ENCODE assay signal across 8 mouse cellular contexts in the genomic region with DNA sequence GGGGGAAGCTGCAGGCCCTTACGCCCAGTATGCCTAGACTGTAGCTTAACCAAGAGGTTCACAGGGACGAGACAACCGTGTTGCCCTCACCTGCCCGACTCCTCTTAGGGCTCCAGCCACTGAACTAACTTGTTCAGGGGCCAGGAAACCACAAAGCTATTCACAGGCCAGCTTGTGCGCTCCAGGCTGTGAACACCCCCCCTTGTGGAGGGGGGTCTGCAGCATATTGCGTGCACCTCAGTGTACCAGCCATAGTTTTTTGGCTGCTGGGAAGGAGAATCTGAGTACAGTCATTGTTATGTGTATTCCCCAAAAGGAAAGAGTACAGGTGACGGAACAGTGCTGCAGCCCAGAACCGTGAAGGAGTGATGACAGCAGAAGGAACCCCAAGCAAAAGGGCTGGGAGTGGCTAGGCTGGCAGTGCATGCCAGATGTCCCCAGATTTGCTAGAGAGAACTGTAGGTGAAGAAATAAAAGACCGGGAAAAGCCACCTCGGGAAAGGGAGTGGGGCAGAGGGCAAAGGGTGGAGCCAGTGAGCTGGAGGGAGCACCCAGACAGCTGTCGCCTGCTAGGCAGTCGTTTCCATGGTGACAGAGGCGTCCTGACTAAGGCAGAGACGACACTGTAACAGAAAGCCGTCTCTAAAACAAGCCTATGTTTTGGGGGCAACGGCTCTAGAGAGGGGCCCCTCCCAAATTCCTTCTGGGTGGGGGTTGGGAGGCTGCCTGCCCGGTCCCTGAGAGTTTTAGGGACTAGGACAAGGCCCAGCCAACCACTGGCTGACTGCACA. TPM values are rescaled to one million over a fixed set of nuclear protein-coding genes. Genes with fewer than 3 reads are reported as not detected.
A peak's percentile ranks its signal among the peaks of the same experiment; 100 is the strongest.
DNase-seq lines count a peak whose midpoint lies in the region; ATAC-seq and TF ChIP-seq lines count a peak whose summit lies in the region.

No protein-coding gene starts in this region.

- H3K4me2 ChIP-seq in embryonic facial prominence, embryonic 13.5 days, result no peak overlapping the region
- peak overlapping the region; percentile 24; the same call in 1 of the 2 replicates for H3K4me2 ChIP-seq in heart, postnatal 0 days (ENCODE audit: low read depth, low read length)
- peak overlapping the region; percentile 27 for H3K4me2 ChIP-seq in midbrain, embryonic 14.5 days (ENCODE audit: low read length)

- peak overlapping the region; percentile 49; the same call in 1 of the 2 replicates for H3K9ac ChIP-seq in embryonic facial prominence, embryonic 13.5 days
- no peak overlapping the region for H3K9ac ChIP-seq in heart, postnatal 0 days (replicated peaks; ENCODE audit: low read depth, low read length)
- 0 out of 2 replicates have a peak overlapping the region, but pooled peaks have one; percentile 36 for H3K9ac ChIP-seq in midbrain, embryonic 14.5 days (replicated peaks; ENCODE audit: low read length)

- 0 out of 2 replicates have a peak, but pooled peaks have one; percentile 26 for ATAC-seq in frontal cortex, adult (ENCODE audit: low TSS enrichment)
- no peak for ATAC-seq in embryonic facial prominence, embryonic 13.5 days (ENCODE audit: insufficient number of reproducible peaks, insufficient read depth, low FRiP score, low TSS enrichment, low read depth)
- no peak for ATAC-seq in heart, postnatal 0 days (ENCODE audit: insufficient read depth, low read depth)
- ATAC-seq in midbrain, embryonic 14.5 days (ENCODE audit: low FRiP score, low TSS enrichment), result no peak

- no peak for TF ChIP-seq EP300 in heart, postnatal 0 days (IDR thresholded peaks at IDR 0.05; ENCODE audit: low read depth)

- H3K27me3 ChIP-seq in embryonic facial prominence, embryonic 13.5 days, result peaks cover 57% of the 10 kb centered on the region
- H3K27me3 ChIP-seq in heart, postnatal 0 days (ENCODE audit: control insufficient read depth, insufficient read depth, low read length), result no peaks in the 10 kb centered on the region
- no peaks in the 10 kb centered on the region for H3K27me3 ChIP-seq in midbrain, embryonic 14.5 days (ENCODE audit: control insufficient read depth, insufficient read depth, low read length)

- peaks cover 42% of the 10 kb centered on the region for H3K4me1 ChIP-seq in embryonic facial prominence, embryonic 13.5 days
- peaks cover 29% of the 10 kb centered on the region for H3K4me1 ChIP-seq in heart, postnatal 0 days (ENCODE audit: control insufficient read depth, insufficient read depth)
- H3K4me1 ChIP-seq in midbrain, embryonic 14.5 days (ENCODE audit: control insufficient read depth, insufficient read depth, low read length), result peaks cover 37% of the 10 kb centered on the region

- no peak for TF ChIP-seq CTCF in heart, postnatal 0 days (IDR thresholded peaks at IDR 0.05; ENCODE audit: low read depth)

- 24% methylated on average over 17 of the region's 17 CpGs for WGBS in embryonic facial prominence, embryonic 13.5 days
- whole genome bisulfite sequencing in heart, postnatal 0 days, result 39% methylated on average over 17 of the region's 17 CpGs
- 28% methylated on average over 17 of the region's 17 CpGs for WGBS in midbrain, embryonic 14.5 days

- DNase-seq in frontal cortex, adult 2 months (ENCODE audit: extremely low spot score in 1 of 2, low spot score in 1 of 2), result no peak
- peak; percentile 86 for DNase-seq in heart, postnatal 0 days (ENCODE audit: low spot score)
- DNase-seq in kidney, postnatal 4 days, result peak; percentile 67 to 79
- DNase-seq in midbrain, embryonic 14.5 days, result peak; percentile 82
- no peak for DNase-seq in frontal cortex, postnatal 36 days (ENCODE audit: low spot score in 2 of 2)
- DNase-seq in right cerebral cortex, postnatal 4 days, result no peak

- no peaks in the 10 kb centered on the region for H3K9me3 ChIP-seq in embryonic facial prominence, embryonic 13.5 days
- no peaks in the 10 kb centered on the region for H3K9me3 ChIP-seq in heart, postnatal 0 days (replicated peaks; ENCODE audit: control insufficient read depth, low read length)
- no peaks in the 10 kb centered on the region for H3K9me3 ChIP-seq in midbrain, embryonic 14.5 days (ENCODE audit: control insufficient read depth, low read length)

- H3K27ac ChIP-seq in embryonic facial prominence, embryonic 13.5 days, result no peak overlapping the region
- H3K27ac ChIP-seq in heart, postnatal 0 days (ENCODE audit: low read depth), result peak overlapping the region; percentile 65
- peak overlapping the region; percentile 45; the same call in 1 of the 2 replicates for H3K27ac ChIP-seq in midbrain, embryonic 14.5 days (replicated peaks; ENCODE audit: low read depth, low read length)

- peaks cover 50% of the 10 kb centered on the region for H3K36me3 ChIP-seq in embryonic facial prominence, embryonic 13.5 days
- H3K36me3 ChIP-seq in heart, postnatal 0 days (replicated peaks; ENCODE audit: control insufficient read depth, insufficient read depth, low read length), result peaks cover 13% of the 10 kb centered on the region
- H3K36me3 ChIP-seq in midbrain, embryonic 14.5 days (ENCODE audit: control insufficient read depth, insufficient read depth, low read length), result peaks cover 7% of the 10 kb centered on the region; the same call in 1 of the 2 replicates

- no peak overlapping the region for H3K4me3 ChIP-seq in embryonic facial prominence, embryonic 13.5 days
- H3K4me3 ChIP-seq in heart, postnatal 0 days (ENCODE audit: low read depth, low read length), result no peak overlapping the region
- H3K4me3 ChIP-seq in midbrain, embryonic 14.5 days (replicated peaks; ENCODE audit: low read depth, low read length), result no peak overlapping the region

RNA-seq across cellular contexts. Expression of gene Tppp3, which starts 2.7 kb away (rescaled TPM):
- 66.7 and 76.4 TPM in 2 replicates for polyA plus RNA-seq in frontal cortex, adult 2 months (2012; rRNA removed)
- 18.7 and 23.1 TPM in 2 replicates for polyA plus RNA-seq in embryonic facial prominence, embryonic 13.5 days (2015; fragmentation: Nextera tagmentation; extraction: Ambion mirVana)
- total RNA-seq in heart, postnatal 0 days (2014; rRNA removed; ENCODE audit: low replicate concordance), result 12.9 and 19.8 TPM in 2 replicates
- 37.8 and 42.3 TPM in 2 replicates for polyA plus RNA-seq in heart, postnatal 0 days (2015; fragmentation: Nextera tagmentation; extraction: Ambion mirVana)
- polyA plus RNA-seq in midbrain, embryonic 14.5 days (2014; fragmentation: Nextera tagmentation; extraction: Ambion mirVana), result 91.3 and 108 TPM in 2 replicates

RNA-seq across cellular contexts. Expression of gene Zdhhc1, which starts 22.7 kb away (rescaled TPM):
- 75.3 and 75.7 TPM in 2 replicates for polyA plus RNA-seq in frontal cortex, adult 2 months (2012; rRNA removed)
- 52.2 and 53.3 TPM in 2 replicates for polyA plus RNA-seq in embryonic facial prominence, embryonic 13.5 days (2015; fragmentation: Nextera tagmentation; extraction: Ambion mirVana)
- 37.8 and 56.2 TPM in 2 replicates for total RNA-seq in heart, postnatal 0 days (2014; rRNA removed; ENCODE audit: low replicate concordance)
- polyA plus RNA-seq in heart, postnatal 0 days (2015; fragmentation: Nextera tagmentation; extraction: Ambion mirVana), result 19.1 TPM in 2 replicates
- 25.2 and 26.4 TPM in 2 replicates for polyA plus RNA-seq in midbrain, embryonic 14.5 days (2014; fragmentation: Nextera tagmentation; extraction: Ambion mirVana)

RNA-seq across cellular contexts. Expression of gene Hsd11b2, which starts 44.5 kb away (rescaled TPM):
- 0.21 and 0.22 TPM in 2 replicates for polyA plus RNA-seq in frontal cortex, adult 2 months (2012; rRNA removed)
- polyA plus RNA-seq in embryonic facial prominence, embryonic 13.5 days (2015; fragmentation: Nextera tagmentation; extraction: Ambion mirVana), result 0.87 and 1.1 TPM in 2 replicates
- not detected in 2 replicates for total RNA-seq in heart, postnatal 0 days (2014; rRNA removed; ENCODE audit: low replicate concordance)
- 0.18 and 0.25 TPM in 2 replicates for polyA plus RNA-seq in heart, postnatal 0 days (2015; fragmentation: Nextera tagmentation; extraction: Ambion mirVana)
- 5.9 and 9.7 TPM in 2 replicates for polyA plus RNA-seq in midbrain, embryonic 14.5 days (2014; fragmentation: Nextera tagmentation; extraction: Ambion mirVana)

Comparison
In these comparisons a context has a peak if more than half of its experiments do, and no peak if none do; other contexts are left out.
1. DNase-seq: peak in heart, postnatal 0 days (single experiment), kidney, postnatal 4 days (2 of 2) and midbrain, embryonic 14.5 days (single experiment); none in frontal cortex, adult 2 months (0 of 2), frontal cortex, postnatal 36 days (0 of 2) and right cerebral cortex, postnatal 4 days (single experiment).